Mouse (Mus musculus) olfactory bulb, adult 2 months (tissue): ENCODE measurements around the gene Acot4. TPM values are rescaled to one million over a fixed set of nuclear protein-coding genes. Genes with fewer than 3 reads are reported as not detected.
"Not testable (repeated sequence)": the region's sequence is repeated elsewhere in the genome, so short reads cannot be mapped to it uniquely, and the experiment has no call there.

ENCODE experiments used
- H3K27ac ChIP-seq: fragments of 200-500 bp; 2 replicates; pipeline ENCODE4 v1.5.1; 2012; ENCODE audit warnings: low read depth, low read length; ENCODE audit not compliant: insufficient read depth
- H3K4me1 ChIP-seq: fragments of 200-500 bp; 2 replicates; pipeline ENCODE4 v1.6.1; 2012; ENCODE audit warnings: low read length; ENCODE audit not compliant: control insufficient read depth, insufficient read depth
- H3K4me3 ChIP-seq: fragments of 200-500 bp; 2 replicates; pipeline ENCODE4 v1.5.1; 2012; ENCODE audit warnings: mild to moderate bottlenecking, low read depth, low read length, moderate library complexity; ENCODE audit not compliant: insufficient read depth
- CTCF ChIP-seq: fragments of 200-500 bp; IDR thresholded peaks from 2 replicates; pipeline ENCODE4 v1.5.1; 2012; ENCODE audit warnings: low read depth, mild to moderate bottlenecking, low read length, moderate library complexity; ENCODE audit not compliant: insufficient read depth
- POLR2A ChIP-seq: fragments of 200-500 bp; IDR thresholded peaks from 2 replicates; pipeline ENCODE4 v1.6.1; 2012; ENCODE audit warnings: mild to moderate bottlenecking, low read depth, low read length, moderate library complexity; ENCODE audit not compliant: insufficient read depth
- WGBS: fragments of 180-500 bp; shearing (Covaris S2); methylation state at CpG from one replicate; pipeline ENCODE4 v1.1.7; 2018; 5-methylcytosine and 5-hydroxymethylcytosine counted together
- polyA plus RNA-seq: library from polyadenylated mRNA; stranded (reverse); fragments of >200 nt; gene quantifications from 2 replicates; pipeline ENCODE4 v1.2.4, GENCODE M21; 2012; ENCODE audit warnings: low replicate concordance; ENCODE audit not compliant: missing spikeins, insufficient read depth, insufficient read length

Acot4 gene
- polyA plus RNA-seq, 1 experiment: not detected

- TF ChIP-seq CTCF: 0 out of 2 replicates have a peak, but pooled peaks have one; percentile 10
- no peak for TF ChIP-seq POLR2A
- WGBS: 52% methylated on average over 4 of the region's 4 CpGs
- Histone ChIP-seq H3K4me3 (no peak overlapping the region), H3K27ac (no peak overlapping the region), H3K4me1 (no peaks in the 10 kb centered on the region)
Observed at GRCm38 (mm10) chr12:84030659-84031332, 7.4 kb upstream of the Acot4 start.

GRCm38 (mm10) chr12:84032854-84033253 is 5.3 kb upstream of the Acot4 start:
- no peak overlapping the region for H3K4me3 ChIP-seq
- no peak overlapping the region for H3K27ac ChIP-seq
- TF ChIP-seq CTCF: no peak
- TF ChIP-seq POLR2A: no peak
- 91% methylated on average over 4 of the region's 4 CpGs for WGBS
- H3K4me1 ChIP-seq: 0 out of 2 replicates have a peak, but pooled peaks cover 2% of the 10 kb centered on the region

- not testable (repeated sequence) for H3K4me1 ChIP-seq, H3K27ac ChIP-seq, H3K4me3 ChIP-seq
- WGBS: 91% methylated on average over 2 of the region's 2 CpGs
Observed at GRCm38 (mm10) chr12:84033302-84033701, 4.9 kb upstream of the Acot4 start.

- H3K4me3 ChIP-seq: no peak overlapping the region
- no peak overlapping the region for H3K27ac ChIP-seq
- TF ChIP-seq CTCF: no peak
- TF ChIP-seq POLR2A: no peak
- 83% methylated on average over 4 of the region's 4 CpGs for WGBS
- H3K4me1 ChIP-seq: 0 out of 2 replicates have a peak, but pooled peaks cover 2% of the 10 kb centered on the region
Observed at GRCm38 (mm10) chr12:84034108-84034507, 4.1 kb upstream of the Acot4 start.

GRCm38 (mm10) chr12:84038691-84039111 is 522 bp downstream of the Acot4 start, which contains the start of gene Gm49366:
TSS of gene Gm49366 (plus strand) at chr12:84038935.
- 4% methylated on average over 39 of the region's 39 CpGs for WGBS
- peak within 1 kb of the TSS; percentile 79 for H3K4me3 ChIP-seq
- H3K27ac ChIP-seq: not testable (repeated sequence)

GRCm38 (mm10) chr12:84042248-84042647 is 4.1 kb downstream of the Acot4 start:
- H3K4me3 ChIP-seq: no peak overlapping the region
- no peak for TF ChIP-seq POLR2A
- no peak for TF ChIP-seq CTCF
- no peak overlapping the region for H3K27ac ChIP-seq
- 93% methylated on average over 5 of the region's 5 CpGs for WGBS
- 0 out of 2 replicates have a peak, but pooled peaks cover 2% of the 10 kb centered on the region for H3K4me1 ChIP-seq

More at GRCm38 (mm10) chr12:84038691-84039111, 522 bp downstream of the Acot4 start, which contains the start of gene Gm49366:
- H3K4me1 ChIP-seq: not testable (repeated sequence)

- 85% methylated on average over 2 of the region's 2 CpGs for WGBS
- H3K4me1 ChIP-seq: no peaks in the 10 kb centered on the region
- no peak overlapping the region for H3K4me3 ChIP-seq
- no peak overlapping the region for H3K27ac ChIP-seq
- TF ChIP-seq POLR2A (no peak), CTCF (no peak)
Observed at GRCm38 (mm10) chr12:84044045-84044444, 5.9 kb downstream of the Acot4 start.

GRCm38 (mm10) chr12:84046906-84047305 is 8.7 kb downstream of the Acot4 start:
- Histone ChIP-seq H3K4me3 (no peak overlapping the region), H3K27ac (no peak overlapping the region), H3K4me1 (no peaks in the 10 kb centered on the region)
- no peak for TF ChIP-seq POLR2A
- TF ChIP-seq CTCF: no peak
- WGBS: 98% methylated on average over 1 of the region's 1 CpGs

- H3K27ac ChIP-seq, H3K4me1 ChIP-seq, H3K4me3 ChIP-seq: not testable (repeated sequence)
- 86% methylated on average over 5 of the region's 5 CpGs for WGBS
Observed at GRCm38 (mm10) chr12:84050744-84051143, 12.6 kb downstream of the Acot4 start.

GRCm38 (mm10) chr12:84051937-84052474 is 13.8 kb downstream of the Acot4 start, which contains the start of gene Acot3:
TSS of gene Acot3 (plus strand) at chr12:84052144.
- WGBS: 92% methylated on average over 5 of the region's 5 CpGs
- Histone ChIP-seq H3K4me1 (peaks cover 6% of the 10 kb centered on the region; the same call in 1 of the 2 replicates), H3K4me3 (no peak within 1 kb of the TSS), H3K27ac (no peak within 1 kb of the TSS)
- TF ChIP-seq POLR2A (no peak), CTCF (no peak)
